Mouse (Mus musculus) hindlimb bud, embryonic 11.5 days (tissue): Measurements from ENCODE around the gene C2cd5.

Source experiments
- DNase-seq: peaks from one replicate; pipeline ENCODE4 v3.0.0-alpha.2; 2012; ENCODE audit warnings: low read depth, low spot score; ENCODE audit errors: extremely low spot score

The C2cd5 gene

GRCm38 (mm10) chr6:143076461-143076860, 23.5 kb downstream of the C2cd5 start:
- DNase-seq, result no peak

GRCm38 (mm10) chr6:143073914-143074313, 26.0 kb downstream of the C2cd5 start:
- DNase-seq, result no peak

DNA sequence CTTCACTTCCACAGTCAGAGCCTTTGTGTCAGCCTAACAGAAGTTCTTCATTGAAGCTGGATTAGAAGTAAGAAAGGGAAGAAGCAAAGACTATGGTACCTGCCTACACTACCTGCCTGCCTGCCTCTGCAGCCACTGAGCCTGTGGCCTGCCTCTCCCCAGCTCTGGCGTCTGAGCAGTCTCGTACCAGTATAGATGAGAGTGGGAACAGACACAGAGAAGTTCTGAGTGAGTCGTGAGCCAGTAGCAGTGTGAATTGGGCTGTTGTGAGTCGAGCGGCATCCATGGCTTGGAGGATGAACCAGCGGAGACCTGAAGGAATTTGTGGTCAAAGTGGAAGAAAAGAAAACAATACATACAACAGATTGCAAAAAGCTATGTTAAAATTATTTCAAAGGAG, 26.5 kb downstream of the C2cd5 start:
- DNase-seq, result no peak

- no peak for DNase-seq
Measured at GRCm38 (mm10) chr6:143072412-143073014, 27.4 kb downstream of the C2cd5 start.

DNA sequence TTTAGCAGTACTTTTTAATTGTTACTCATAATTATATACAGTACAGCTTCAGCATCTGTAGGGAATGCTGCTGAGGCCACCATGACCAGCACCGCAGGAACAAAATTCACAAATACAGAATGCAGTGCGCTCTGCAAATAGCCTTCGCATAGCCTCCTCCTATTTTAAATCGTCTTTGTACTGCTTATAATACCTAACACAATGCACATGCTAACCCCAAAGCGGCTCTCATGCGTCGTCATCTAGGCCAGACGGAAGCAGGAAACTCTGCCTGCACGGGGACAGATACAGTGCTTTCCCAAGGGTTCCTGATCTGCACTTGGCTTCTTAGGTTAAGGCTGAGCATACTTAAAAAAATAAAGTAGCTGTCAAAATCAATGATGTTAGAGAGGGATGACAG, 29.2 kb downstream of the C2cd5 start:
- no peak for DNase-seq

- DNase-seq, result no peak
Measured at GRCm38 (mm10) chr6:143070019-143070418, 29.9 kb downstream of the C2cd5 start.

DNA sequence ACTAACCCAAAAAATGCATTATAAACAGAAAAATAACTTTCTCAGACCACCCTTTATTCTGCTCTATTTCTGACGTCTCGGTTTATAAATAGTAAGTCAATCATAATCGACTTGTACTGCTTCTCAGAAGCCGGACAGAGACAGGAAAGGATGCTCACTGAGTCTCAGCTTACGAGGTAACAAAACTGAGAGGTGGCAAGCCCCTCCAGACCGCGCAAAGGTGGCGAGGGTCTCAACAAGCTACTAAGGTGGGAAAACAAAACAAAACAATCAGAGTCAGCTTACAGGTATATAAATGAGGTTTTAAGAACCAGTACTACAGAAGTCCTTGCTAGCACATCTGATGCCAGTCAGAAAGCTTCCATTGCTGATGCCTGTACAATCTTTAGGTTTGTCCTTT, 30.3 kb downstream of the C2cd5 start:
- DNase-seq, result no peak

GRCm38 (mm10) chr6:143068181-143068915, 31.6 kb downstream of the C2cd5 start:
- no peak for DNase-seq

GRCm38 (mm10) chr6:143067654-143068053, 32.3 kb downstream of the C2cd5 start:
- no peak for DNase-seq

- DNase-seq, result no peak
Measured at GRCm38 (mm10) chr6:143066859-143067258, 33.1 kb downstream of the C2cd5 start.

DNA sequence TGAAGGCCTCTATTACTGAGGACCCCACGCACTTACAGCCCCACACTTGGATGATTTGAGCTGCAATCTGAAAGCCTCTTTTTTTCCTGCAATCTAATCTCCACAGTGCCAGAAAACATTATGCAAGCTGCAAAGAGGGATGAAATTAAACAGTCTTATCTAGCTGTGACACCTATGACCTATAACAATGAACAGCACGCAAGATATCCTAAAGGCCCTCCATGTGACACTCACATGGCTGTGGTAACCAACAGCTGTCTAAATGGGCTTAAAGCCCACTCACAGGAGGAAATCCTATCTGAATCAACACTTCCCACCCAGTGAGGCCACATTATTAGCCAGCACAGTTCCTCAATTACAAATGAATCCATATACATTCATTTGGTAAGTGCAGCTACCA, 35.9 kb downstream of the C2cd5 start:
- no peak for DNase-seq

GRCm38 (mm10) chr6:143057601-143058000, 42.3 kb downstream of the C2cd5 start:
- no peak for DNase-seq

GRCm38 (mm10) chr6:143051566-143051965, 48.4 kb downstream of the C2cd5 start:
- DNase-seq, result no peak

DNA sequence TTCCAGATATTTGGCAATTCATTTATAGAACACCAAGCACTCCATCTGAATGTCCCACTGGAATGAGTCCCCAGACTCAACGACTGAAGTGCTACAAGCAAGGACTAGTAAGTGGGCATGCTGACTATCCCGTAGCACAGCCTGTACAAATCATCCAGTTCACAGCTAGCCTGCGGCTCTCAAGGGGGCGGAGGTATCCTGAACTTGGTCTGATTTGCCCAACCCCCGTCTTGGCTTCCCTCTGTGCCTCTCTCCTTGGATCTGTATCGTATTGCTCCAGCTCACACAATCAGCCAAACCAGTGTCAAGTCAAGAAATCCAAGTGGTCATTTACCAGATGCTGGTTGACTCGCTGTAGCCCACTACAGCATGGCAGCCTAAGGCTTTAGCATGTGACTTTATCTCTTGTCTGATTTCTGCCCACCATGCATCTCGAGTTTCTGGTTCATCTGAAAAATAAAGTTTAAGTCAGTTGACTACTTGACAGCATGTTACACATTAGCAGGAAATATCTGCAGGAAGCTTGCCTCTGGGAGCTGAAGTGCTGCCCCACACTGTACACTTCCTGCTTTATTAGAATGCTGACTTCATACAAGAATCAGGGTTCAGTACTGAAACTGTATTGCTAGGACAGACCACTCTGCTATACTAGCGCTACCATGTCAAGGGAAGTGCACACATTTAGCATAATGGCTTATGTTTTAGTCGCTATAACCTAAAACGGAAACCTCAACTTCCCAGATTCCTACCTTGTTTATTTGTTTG, 50.0 kb downstream of the C2cd5 start:
- DNase-seq, result no peak

- DNase-seq, result no peak
Measured at GRCm38 (mm10) chr6:143049117-143049516, 50.8 kb downstream of the C2cd5 start.

DNA sequence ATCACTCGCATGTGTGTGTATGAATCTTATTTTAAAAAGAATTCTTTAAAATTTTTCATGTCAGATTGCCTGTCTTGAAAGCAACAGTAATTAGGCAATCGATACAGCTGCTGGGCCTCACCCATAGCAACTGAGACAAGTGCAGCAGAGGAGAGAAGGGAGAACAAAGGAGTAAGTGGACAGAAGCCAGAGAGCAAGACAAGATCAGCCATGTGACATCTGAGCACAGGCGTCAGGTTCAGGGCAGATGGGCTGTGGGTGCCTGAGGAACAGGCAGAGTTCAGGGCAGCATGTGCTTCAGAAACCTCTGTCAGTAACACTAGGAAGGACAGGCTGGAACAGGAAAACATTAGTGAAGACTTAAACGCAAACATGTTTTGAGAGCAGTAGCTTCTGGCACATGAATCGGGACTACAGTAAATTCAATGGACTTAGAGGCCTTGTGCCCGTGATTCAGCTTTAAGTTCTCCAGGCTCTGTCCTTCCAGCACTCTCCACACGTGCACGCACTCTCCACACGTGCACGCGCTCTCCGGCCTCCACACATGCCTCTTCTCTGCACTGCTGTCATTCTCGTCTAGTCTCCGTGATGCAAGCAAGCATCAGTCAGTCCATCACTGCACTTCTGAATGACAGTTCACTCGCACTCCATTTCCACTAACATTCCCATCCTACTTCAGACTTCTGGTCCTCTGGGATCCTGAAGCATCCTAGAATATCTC, 52.2 kb downstream of the C2cd5 start:
- no peak for DNase-seq

- DNase-seq, result no peak
Measured at GRCm38 (mm10) chr6:143041578-143041977, 58.4 kb downstream of the C2cd5 start.

- DNase-seq, result no peak
Measured at GRCm38 (mm10) chr6:143035261-143035660, 64.7 kb downstream of the C2cd5 start.

- no peak for DNase-seq
Measured at GRCm38 (mm10) chr6:143034503-143034902, 65.4 kb downstream of the C2cd5 start.

- no peak for DNase-seq
Measured at GRCm38 (mm10) chr6:143030521-143030920, 69.4 kb downstream of the C2cd5 start.

DNA sequence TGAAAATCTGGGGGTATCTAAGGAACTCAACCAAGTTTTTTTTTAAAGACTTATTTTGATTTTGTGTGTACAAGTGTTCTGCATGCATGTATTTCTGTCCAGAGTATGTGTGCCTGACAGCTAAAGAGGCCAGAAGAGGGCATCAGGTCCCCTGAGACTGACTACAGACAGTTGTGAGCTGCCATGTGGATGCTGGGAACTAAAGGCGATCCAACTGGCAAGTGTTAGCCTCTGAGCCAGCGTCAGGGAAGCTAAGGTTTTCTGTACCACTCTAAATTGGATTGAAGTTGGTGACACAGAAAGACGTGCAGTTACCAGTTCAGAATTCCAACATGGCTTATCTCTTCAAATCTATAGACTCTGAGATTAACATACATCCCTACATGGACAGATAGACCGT, 72.0 kb downstream of the C2cd5 start:
- DNase-seq, result no peak
